Mouse (Mus musculus) heart, embryonic 16.5 days (tissue): ENCODE measurements around the gene Gpatch1. TPM values are rescaled to one million over a fixed set of nuclear protein-coding genes. Genes with fewer than 3 reads are reported as not detected.

ENCODE experiments used
- ATAC-seq: fragments of 200-750 bp; cut with Nextera tagmentation; replicated peaks from 2 replicates; pipeline ENCODE4 v1.8.0; 2017; ENCODE audit warnings: moderate number of reproducible peaks; ENCODE audit not compliant: insufficient read depth, low FRiP score; ENCODE audit errors: extremely low read depth
- H3K27ac ChIP-seq: fragments of 300-500 bp; sonication (generic); 2 replicates; pipeline ENCODE4 v1.5.1; 2014; ENCODE audit warnings: mild to moderate bottlenecking, low read length, control low read depth, moderate library complexity
- H3K27me3 ChIP-seq: fragments of 300-500 bp; sonication (generic); 2 replicates; pipeline ENCODE4 v1.6.1; 2014; ENCODE audit warnings: low read length, mixed read lengths; ENCODE audit not compliant: control insufficient read depth, insufficient read depth
- H3K36me3 ChIP-seq: fragments of 300-500 bp; sonication (generic); 2 replicates; pipeline ENCODE4 v1.6.1; 2014; ENCODE audit not compliant: control insufficient read depth, insufficient read depth
- H3K4me1 ChIP-seq: fragments of 300-500 bp; sonication (generic); 2 replicates; pipeline ENCODE4 v1.6.1; 2014; ENCODE audit warnings: low read length, mixed read lengths; ENCODE audit not compliant: control insufficient read depth, insufficient read depth
- H3K4me2 ChIP-seq: fragments of 300-500 bp; sonication (generic); 2 replicates; pipeline ENCODE4 v1.6.1; 2014; ENCODE audit warnings: low read depth, mild to moderate bottlenecking, control low read depth, low read length
- H3K4me3 ChIP-seq: fragments of 300-500 bp; sonication (generic); 2 replicates; pipeline ENCODE4 v1.5.1; 2014; ENCODE audit warnings: mild to moderate bottlenecking, control low read depth, low read length
- H3K9ac ChIP-seq: fragments of 300-500 bp; sonication (generic); 2 replicates; pipeline ENCODE4 v1.6.1; 2014; ENCODE audit warnings: low read length, control low read depth
- H3K9me3 ChIP-seq: fragments of 300-500 bp; sonication (generic); replicated peaks from 2 replicates; pipeline ENCODE4 v1.6.1; 2016; ENCODE audit warnings: low read length; ENCODE audit not compliant: control insufficient read depth
- WGBS: fragments of 180-500 bp; shearing (Covaris S2); extraction: QIAGEN DNeasy Blood & Tissue Kit; methylation state at CpG from one replicate; pipeline ENCODE4 v1.1.7; 2014; 5-methylcytosine and 5-hydroxymethylcytosine counted together
- polyA plus RNA-seq: library from polyadenylated mRNA; unstranded; fragments of >200 nt; fragmentation: Nextera tagmentation; extraction: Ambion mirVana; gene quantifications from 2 replicates; pipeline ENCODE4 v1.2.1, GENCODE M21; 2015

Gpatch1 gene
- polyA plus RNA-seq, 1 experiment from 2014 or later = 12.2 TPM

DNA sequence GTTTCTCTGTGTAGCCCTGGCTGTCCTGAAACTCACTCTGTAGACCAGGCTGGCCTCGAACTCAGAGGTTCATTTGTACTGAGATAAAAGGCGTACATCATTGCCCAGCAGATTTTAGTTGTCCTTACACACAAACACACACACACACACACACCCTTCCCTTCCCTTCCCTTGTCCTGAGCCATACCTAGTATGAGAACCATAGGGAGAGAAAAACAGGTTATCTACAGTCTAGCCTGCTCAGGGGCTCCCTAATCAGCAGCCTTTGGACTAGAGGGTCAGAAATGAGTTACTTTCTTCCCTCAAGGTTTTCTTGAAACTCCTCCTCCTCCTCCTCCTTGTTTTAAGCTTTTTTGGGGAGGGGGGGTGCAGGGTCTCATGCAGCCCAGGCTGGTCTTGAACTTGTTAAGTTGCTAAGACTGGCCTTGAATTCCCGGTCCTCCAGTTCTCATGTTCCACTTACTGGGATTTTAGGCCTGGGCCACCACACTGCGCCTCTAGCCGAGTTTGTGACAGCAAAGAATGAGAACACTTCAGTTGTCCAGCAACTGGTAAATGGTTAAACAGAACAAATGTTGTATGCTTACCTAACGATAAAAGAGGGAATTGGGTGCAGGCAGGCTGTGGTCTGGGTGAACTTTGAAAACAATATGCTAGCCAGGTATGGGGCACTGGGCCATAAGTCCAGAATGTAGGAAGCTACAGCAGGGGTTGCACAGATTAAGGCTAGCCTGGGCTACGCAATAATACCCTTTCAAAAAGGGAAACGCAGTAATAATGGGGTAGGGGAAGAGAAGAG, 31.8 kb upstream of the Gpatch1 start:
- Histone ChIP-seq H3K4me2 (no peak overlapping the region), H3K27me3 (no peaks in the 10 kb centered on the region), H3K4me3 (no peak overlapping the region), H3K36me3 (no peaks in the 10 kb centered on the region), H3K4me1 (no peaks in the 10 kb centered on the region), H3K9me3 (no peaks in the 10 kb centered on the region; the same call in 1 of the 2 replicates), H3K9ac (no peak overlapping the region), H3K27ac (no peak overlapping the region)
- WGBS = 85% methylated on average over 8 of the region's 8 CpGs
- no peak for ATAC-seq

DNA sequence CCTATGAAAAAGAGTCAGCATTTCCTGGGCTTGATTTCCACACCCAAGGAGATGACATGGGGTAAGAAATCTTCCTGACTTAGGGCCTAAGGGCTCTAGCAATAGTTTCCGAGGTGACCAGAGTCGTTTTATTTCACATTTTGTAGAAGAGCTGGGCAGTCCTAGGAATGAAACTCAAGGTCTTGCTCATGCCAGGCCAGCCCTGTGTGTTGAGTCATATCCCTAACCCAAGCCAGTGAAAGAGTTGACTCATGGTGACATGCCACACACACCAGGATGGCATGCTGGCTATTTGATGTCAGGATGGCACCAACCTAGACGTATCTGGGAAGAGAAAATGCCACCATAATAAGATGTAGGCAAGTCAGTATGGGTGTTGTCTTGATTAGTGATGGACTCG, 30.8 kb upstream of the Gpatch1 start:
- H3K4me2 ChIP-seq = no peak overlapping the region
- H3K9ac ChIP-seq = no peak overlapping the region
- H3K36me3 ChIP-seq = no peaks in the 10 kb centered on the region
- H3K4me1 ChIP-seq = no peaks in the 10 kb centered on the region
- no peaks in the 10 kb centered on the region for H3K27me3 ChIP-seq
- no peak overlapping the region for H3K27ac ChIP-seq
- H3K9me3 ChIP-seq = no peaks in the 10 kb centered on the region; the same call in 1 of the 2 replicates
- H3K4me3 ChIP-seq = no peak overlapping the region
- 77% methylated on average over 4 of the region's 4 CpGs for WGBS
- no peak for ATAC-seq

GRCm38 (mm10) chr7:35347918-35348700, 29.9 kb upstream of the Gpatch1 start:
- no peaks in the 10 kb centered on the region for H3K36me3 ChIP-seq
- no peak for ATAC-seq
- H3K4me3 ChIP-seq = no peak overlapping the region
- no peaks in the 10 kb centered on the region for H3K4me1 ChIP-seq
- WGBS = 44% methylated on average over 18 of the region's 18 CpGs
- no peaks in the 10 kb centered on the region; the same call in 1 of the 2 replicates for H3K9me3 ChIP-seq
- no peak overlapping the region for H3K27ac ChIP-seq
- no peaks in the 10 kb centered on the region for H3K27me3 ChIP-seq
- H3K9ac ChIP-seq = no peak overlapping the region
- H3K4me2 ChIP-seq = no peak overlapping the region

DNA sequence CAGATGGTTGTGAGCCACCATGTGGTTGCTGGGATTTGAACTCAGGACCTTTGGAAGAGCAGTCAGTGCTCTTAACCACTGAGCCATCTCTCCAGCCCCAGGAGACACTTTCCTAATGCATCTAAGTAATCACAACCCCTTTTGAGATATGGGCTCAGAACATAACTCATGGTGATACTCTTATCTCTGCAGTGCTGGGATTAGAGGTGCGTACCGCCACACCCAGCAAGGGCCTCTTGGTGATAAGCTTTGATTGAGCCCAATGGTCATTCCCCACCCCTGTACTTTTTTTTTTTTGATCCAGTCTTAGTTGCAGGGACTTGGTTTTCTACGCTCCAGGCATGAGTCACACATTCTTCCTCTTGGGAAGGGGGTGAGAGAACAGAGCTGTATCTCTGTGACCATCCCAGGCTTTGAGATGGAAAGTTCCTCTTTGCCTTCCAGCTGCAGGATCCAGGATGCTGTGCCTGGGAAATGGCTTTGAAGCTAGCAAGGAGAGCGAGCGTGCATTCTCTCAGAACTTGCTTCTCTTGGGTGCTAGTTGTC, 26.6 kb upstream of the Gpatch1 start:
- no peaks in the 10 kb centered on the region for H3K36me3 ChIP-seq
- WGBS = 57% methylated on average over 5 of the region's 5 CpGs
- no peaks in the 10 kb centered on the region; the same call in 1 of the 2 replicates for H3K9me3 ChIP-seq
- no peak overlapping the region for H3K9ac ChIP-seq
- H3K4me1 ChIP-seq = peaks cover 5% of the 10 kb centered on the region
- ATAC-seq = no peak
- no peak overlapping the region for H3K4me3 ChIP-seq
- no peaks in the 10 kb centered on the region for H3K27me3 ChIP-seq
- no peak overlapping the region for H3K27ac ChIP-seq
- no peak overlapping the region for H3K4me2 ChIP-seq

DNA sequence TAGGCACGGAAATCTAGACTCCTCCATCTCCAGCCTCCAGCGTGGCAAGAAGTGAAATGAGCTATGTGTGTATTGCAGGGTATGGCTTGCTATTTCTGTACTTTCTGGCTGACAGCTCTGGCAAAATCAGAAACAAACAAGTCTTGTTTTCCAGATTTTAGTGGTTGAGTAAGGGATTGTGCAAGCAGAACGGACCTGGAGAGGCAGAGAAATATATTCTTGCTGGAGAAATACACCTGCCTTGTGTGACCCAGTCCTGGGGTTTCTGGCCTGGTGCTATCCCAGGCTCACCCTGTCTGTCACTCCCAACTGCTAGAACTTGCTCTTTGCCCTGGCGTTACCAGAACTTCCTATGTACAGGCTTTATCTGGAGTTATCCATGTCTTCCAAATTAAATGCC, 24.3 kb upstream of the Gpatch1 start:
- no peaks in the 10 kb centered on the region for H3K27me3 ChIP-seq
- peak overlapping the region; percentile 35 for H3K27ac ChIP-seq
- H3K4me3 ChIP-seq = no peak overlapping the region
- H3K9me3 ChIP-seq = no peaks in the 10 kb centered on the region; the same call in 1 of the 2 replicates
- no peak overlapping the region for H3K9ac ChIP-seq
- whole genome bisulfite sequencing = 44% methylated on average over 4 of the region's 4 CpGs
- ATAC-seq = no peak
- peaks cover 5% of the 10 kb centered on the region for H3K4me1 ChIP-seq
- H3K36me3 ChIP-seq = no peaks in the 10 kb centered on the region
- no peak overlapping the region for H3K4me2 ChIP-seq

- H3K36me3 ChIP-seq = no peaks in the 10 kb centered on the region
- H3K27ac ChIP-seq = no peak overlapping the region
- WGBS = 70% methylated on average over 6 of the region's 6 CpGs
- H3K27me3 ChIP-seq = 0 out of 2 replicates have a peak, but pooled peaks cover under 1% of the 10 kb centered on the region
- no peak overlapping the region for H3K4me2 ChIP-seq
- ATAC-seq = no peak
- H3K4me1 ChIP-seq = peaks cover 5% of the 10 kb centered on the region
- H3K9me3 ChIP-seq = no peaks in the 10 kb centered on the region
- H3K4me3 ChIP-seq = no peak overlapping the region
- no peak overlapping the region for H3K9ac ChIP-seq
These were observed 23.0 kb upstream of the Gpatch1 start for GRCm38 (mm10) chr7:35341282-35341681.

DNA sequence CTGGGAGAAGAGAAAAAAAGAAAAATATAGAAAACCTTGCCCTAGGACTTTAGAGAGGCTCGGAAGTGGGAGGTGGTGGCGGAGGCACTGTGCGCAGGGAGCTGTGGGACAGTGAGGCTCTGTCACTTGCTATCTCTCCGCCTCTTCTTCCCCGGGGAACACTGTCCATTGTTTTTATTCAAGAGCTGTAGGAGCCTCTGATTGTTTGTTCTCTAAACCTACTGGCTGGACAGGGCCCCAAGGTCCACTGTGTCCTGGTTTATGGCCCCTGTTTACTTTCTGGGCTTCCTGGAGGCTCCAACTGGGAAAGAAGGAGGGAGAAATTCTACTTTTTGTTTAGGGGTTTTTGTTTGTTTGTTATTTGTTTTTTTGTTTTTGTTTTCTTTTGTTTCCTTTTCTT, 22.0 kb upstream of the Gpatch1 start:
- H3K4me1 ChIP-seq = peaks cover 5% of the 10 kb centered on the region
- no peak overlapping the region for H3K4me3 ChIP-seq
- H3K36me3 ChIP-seq = no peaks in the 10 kb centered on the region

GRCm38 (mm10) chr7:35334527-35335452, 16.6 kb upstream of the Gpatch1 start:
- WGBS = 1% methylated on average over 51 of the region's 51 CpGs
- Histone ChIP-seq H3K4me2 (peak overlapping the region; percentile 100), H3K4me3 (peak overlapping the region; percentile 84), H3K27me3 (0 out of 2 replicates have a peak, but pooled peaks cover 6% of the 10 kb centered on the region), H3K4me1 (0 out of 2 replicates have a peak, but pooled peaks cover 4% of the 10 kb centered on the region), H3K9me3 (no peaks in the 10 kb centered on the region), H3K36me3 (no peaks in the 10 kb centered on the region), H3K27ac (peak overlapping the region; percentile 49; the same call in 1 of the 2 replicates), H3K9ac (peak overlapping the region; percentile 81)
- 0 out of 2 replicates have a peak, but pooled peaks have one; percentile 0 for ATAC-seq

More for the DNA sequence above, 22.0 kb upstream of the Gpatch1 start:
- H3K27ac ChIP-seq = no peak overlapping the region
- no peak for ATAC-seq
- 55% methylated on average over 5 of the region's 5 CpGs for WGBS
- H3K4me2 ChIP-seq = no peak overlapping the region
- no peak overlapping the region for H3K9ac ChIP-seq
- H3K9me3 ChIP-seq = no peaks in the 10 kb centered on the region
- H3K27me3 ChIP-seq = 0 out of 2 replicates have a peak, but pooled peaks cover 2% of the 10 kb centered on the region
